Mouse (Mus musculus) hindbrain, embryonic 11.5 days (tissue): ENCODE measurements around the gene Tpm3. TPM values are rescaled to one million over a fixed set of nuclear protein-coding genes. Genes with fewer than 3 reads are reported as not detected.

Source experiments
- ATAC-seq: fragments of 200-750 bp; cut with Nextera tagmentation; 2 replicates; pipeline ENCODE4 v1.8.0; 2017; ENCODE audit warnings: mild to moderate bottlenecking, moderate TSS enrichment, moderate library complexity; ENCODE audit not compliant: low FRiP score
- DNase-seq: peaks from one replicate; pipeline ENCODE4 v3.0.0-alpha.2; 2015; ENCODE audit warnings: low spot score
- H3K27ac ChIP-seq: fragments of 300-500 bp; sonication (generic); 2 replicates; pipeline ENCODE4 v1.5.1; 2014; ENCODE audit warnings: mild to moderate bottlenecking, low read depth, low read length
- H3K27me3 ChIP-seq: fragments of 300-500 bp; sonication (generic); 2 replicates; pipeline ENCODE4 v1.6.1; 2014; ENCODE audit warnings: mild to moderate bottlenecking, low read length, moderate library complexity, mixed read lengths; ENCODE audit not compliant: control insufficient read depth, insufficient read depth
- H3K36me3 ChIP-seq: fragments of 300-500 bp; sonication (generic); 2 replicates; pipeline ENCODE4 v1.6.1; 2014; ENCODE audit warnings: mild to moderate bottlenecking, low read length, moderate library complexity, mixed read lengths; ENCODE audit not compliant: control insufficient read depth, insufficient read depth
- H3K4me1 ChIP-seq: fragments of 300-500 bp; sonication (generic); replicated peaks from 2 replicates; pipeline ENCODE4 v1.6.1; 2014; ENCODE audit warnings: low read length, mixed read lengths; ENCODE audit not compliant: control insufficient read depth, insufficient read depth
- H3K4me2 ChIP-seq: fragments of 300-500 bp; sonication (generic); replicated peaks from 2 replicates; pipeline ENCODE4 v1.6.1; 2014; ENCODE audit warnings: mild to moderate bottlenecking, low read depth, low read length
- H3K4me3 ChIP-seq: fragments of 300-500 bp; sonication (generic); 2 replicates; pipeline ENCODE4 v1.5.1; 2014; ENCODE audit warnings: low read depth, low read length
- H3K9ac ChIP-seq: fragments of 300-500 bp; sonication (generic); 2 replicates; pipeline ENCODE4 v1.6.1; 2014; ENCODE audit warnings: low read depth, low read length
- H3K9me3 ChIP-seq: fragments of 300-500 bp; sonication (generic); 2 replicates; pipeline ENCODE4 v1.6.1; 2016; ENCODE audit warnings: low read length; ENCODE audit not compliant: control insufficient read depth
- WGBS: fragments of 180-500 bp; shearing (Covaris S2); extraction: QIAGEN DNeasy Blood & Tissue Kit; methylation state at CpG from one replicate; pipeline ENCODE4 v1.1.7; 2014; 5-methylcytosine and 5-hydroxymethylcytosine counted together
- polyA plus RNA-seq: library from polyadenylated mRNA; unstranded; fragments of >200 nt; fragmentation: Nextera tagmentation; extraction: Ambion mirVana; gene quantifications from 2 replicates; pipeline ENCODE4 v1.2.1, GENCODE M21; 2014

Tpm3 gene
- polyA plus RNA-seq, 1 experiment from 2014 or later: 580 TPM

DNA sequence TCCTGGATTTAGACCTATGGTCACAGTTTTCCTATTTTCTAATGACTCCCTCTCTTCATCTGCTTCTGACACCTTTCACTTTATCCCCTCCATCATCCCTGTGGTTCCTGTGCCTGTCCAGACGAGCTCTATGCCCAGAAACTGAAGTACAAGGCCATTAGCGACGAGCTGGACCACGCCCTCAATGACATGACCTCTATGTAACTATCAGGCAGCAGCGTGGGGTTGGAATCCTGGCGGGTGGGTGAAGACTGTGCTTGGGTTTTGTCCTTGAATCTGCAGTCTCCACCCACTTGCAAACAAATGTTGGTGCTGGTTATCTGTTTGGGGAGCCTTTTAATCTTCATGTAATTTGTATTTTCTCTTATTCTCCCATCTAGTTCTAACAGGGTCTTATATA, 18.4 kb downstream of the Tpm3 start:
- no peak for DNase-seq
- Histone ChIP-seq H3K9ac (no peak overlapping the region), H3K27me3 (no peaks in the 10 kb centered on the region), H3K9me3 (no peaks in the 10 kb centered on the region), H3K27ac (no peak overlapping the region), H3K36me3 (peaks cover 16% of the 10 kb centered on the region; the same call in 1 of the 2 replicates), H3K4me1 (no peaks in the 10 kb centered on the region), H3K4me2 (no peak overlapping the region), H3K4me3 (no peak overlapping the region)
- WGBS: 91% methylated on average over 6 of the region's 6 CpGs
- ATAC-seq: no peak

DNA sequence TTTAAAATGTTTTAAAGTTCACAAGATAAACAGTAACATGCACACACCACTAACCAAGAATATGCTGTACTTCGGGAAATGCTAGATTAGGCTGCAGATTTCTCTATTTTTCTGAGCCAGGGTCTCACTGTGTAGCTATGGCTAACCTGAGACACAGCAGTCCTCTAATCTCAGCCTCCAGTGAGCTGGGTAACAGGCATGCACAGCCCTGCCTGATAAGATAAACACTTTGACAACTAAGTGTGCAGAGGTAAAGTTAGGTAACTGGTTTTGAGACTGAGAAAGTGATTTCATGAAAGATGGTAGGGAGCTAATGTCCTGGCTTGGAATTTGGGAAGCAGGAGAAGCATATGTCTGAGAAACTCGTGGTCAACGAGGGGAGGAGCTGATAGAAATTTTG, 22.0 kb downstream of the Tpm3 start:
- Histone ChIP-seq H3K4me1 (no peaks in the 10 kb centered on the region), H3K9me3 (no peaks in the 10 kb centered on the region), H3K27ac (no peak overlapping the region), H3K27me3 (no peaks in the 10 kb centered on the region), H3K9ac (no peak overlapping the region), H3K4me2 (no peak overlapping the region), H3K36me3 (peaks cover 10% of the 10 kb centered on the region; the same call in 1 of the 2 replicates), H3K4me3 (no peak overlapping the region)
- ATAC-seq (no peak), DNase-seq (no peak)
- 97% methylated on average over 3 of the region's 3 CpGs for WGBS

DNA sequence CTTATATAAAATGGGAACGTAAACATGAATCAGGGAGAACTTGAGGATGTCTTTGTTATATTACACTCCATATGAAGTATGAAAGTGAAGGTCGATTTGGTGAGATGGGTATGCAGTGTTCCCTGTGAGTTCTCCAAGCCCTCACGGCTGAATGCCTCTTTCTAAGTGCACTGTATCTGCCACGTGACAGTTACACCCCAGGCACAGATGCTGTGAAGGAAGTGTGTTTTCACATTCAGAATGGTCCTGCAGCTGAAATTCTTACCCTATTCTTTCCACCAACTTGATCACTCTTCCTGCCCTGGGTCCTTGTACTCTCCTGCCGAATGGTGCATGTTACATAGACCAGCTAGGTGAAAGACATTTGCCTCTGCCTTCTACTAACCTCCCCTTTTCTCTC, 25.5 kb downstream of the Tpm3 start:
- Histone ChIP-seq H3K4me3 (no peak overlapping the region), H3K9ac (no peak overlapping the region), H3K9me3 (no peaks in the 10 kb centered on the region), H3K27ac (no peak overlapping the region), H3K27me3 (no peaks in the 10 kb centered on the region), H3K36me3 (peaks cover 5% of the 10 kb centered on the region; the same call in 1 of the 2 replicates), H3K4me2 (no peak overlapping the region), H3K4me1 (no peaks in the 10 kb centered on the region)
- DNase-seq: no peak
- WGBS: 81% methylated on average over 5 of the region's 5 CpGs
- no peak for ATAC-seq

GRCm38 (mm10) chr3:90101010-90101409, 28.6 kb downstream of the Tpm3 start:
- WGBS: 95% methylated on average over 3 of the region's 3 CpGs
- Histone ChIP-seq H3K9ac (no peak overlapping the region), H3K27ac (no peak overlapping the region), H3K27me3 (no peaks in the 10 kb centered on the region), H3K4me2 (no peak overlapping the region), H3K36me3 (no peaks in the 10 kb centered on the region), H3K4me3 (no peak overlapping the region), H3K4me1 (no peaks in the 10 kb centered on the region), H3K9me3 (no peaks in the 10 kb centered on the region)
- DNase-seq (no peak), ATAC-seq (no peak)

DNA sequence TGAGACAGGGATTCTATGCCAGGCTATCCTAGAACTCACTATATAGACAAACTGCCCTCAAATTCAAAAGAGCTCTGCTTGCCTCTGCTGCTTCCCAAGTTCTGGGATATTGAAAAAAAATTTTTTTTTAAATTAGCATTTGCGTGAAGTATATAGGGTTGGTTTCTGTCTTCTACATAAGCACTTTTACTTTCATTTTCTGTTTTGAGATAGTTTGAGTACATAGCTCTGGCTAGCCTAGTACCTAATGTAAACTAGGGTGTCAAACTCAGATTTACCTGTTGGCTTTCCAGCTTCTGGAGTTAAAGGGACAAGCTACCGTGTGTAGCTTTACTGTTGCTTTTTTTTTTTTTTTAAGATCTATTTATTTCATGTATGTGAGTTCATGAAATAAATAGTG, 29.2 kb downstream of the Tpm3 start:
- Histone ChIP-seq H3K36me3 (no peaks in the 10 kb centered on the region), H3K9me3 (no peaks in the 10 kb centered on the region), H3K9ac (no peak overlapping the region), H3K4me2 (no peak overlapping the region), H3K4me3 (no peak overlapping the region), H3K27ac (no peak overlapping the region), H3K27me3 (no peaks in the 10 kb centered on the region), H3K4me1 (no peaks in the 10 kb centered on the region)
- ATAC-seq (no peak), DNase-seq (no peak)
- WGBS: 97% methylated on average over 2 of the region's 2 CpGs

DNA sequence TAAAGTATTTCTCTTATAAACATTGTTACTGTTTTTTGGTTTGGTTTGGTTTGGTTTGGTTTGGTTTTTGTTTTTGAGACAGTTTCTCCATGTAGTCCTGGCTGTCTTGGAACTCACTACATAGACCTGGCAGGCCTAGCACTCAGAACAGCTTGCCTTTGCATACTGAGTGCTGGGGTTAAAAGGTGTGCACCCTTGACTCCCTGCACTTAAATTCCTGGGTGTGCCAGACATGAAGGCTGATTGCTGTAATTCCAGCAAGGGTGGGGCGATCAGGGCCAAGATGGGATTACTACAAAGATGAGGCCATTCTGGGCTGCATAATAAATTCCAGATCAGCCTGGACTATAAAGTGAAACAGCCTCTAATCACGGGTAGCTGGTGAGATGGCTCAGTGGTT, 29.8 kb downstream of the Tpm3 start:
- Histone ChIP-seq H3K27ac (no peak overlapping the region), H3K36me3 (no peaks in the 10 kb centered on the region), H3K4me1 (no peaks in the 10 kb centered on the region), H3K27me3 (no peaks in the 10 kb centered on the region), H3K4me3 (no peak overlapping the region), H3K4me2 (no peak overlapping the region), H3K9me3 (no peaks in the 10 kb centered on the region), H3K9ac (no peak overlapping the region)
- no peak for DNase-seq
- no peak for ATAC-seq
- 88% methylated on average over 2 of the region's 2 CpGs for WGBS

DNA sequence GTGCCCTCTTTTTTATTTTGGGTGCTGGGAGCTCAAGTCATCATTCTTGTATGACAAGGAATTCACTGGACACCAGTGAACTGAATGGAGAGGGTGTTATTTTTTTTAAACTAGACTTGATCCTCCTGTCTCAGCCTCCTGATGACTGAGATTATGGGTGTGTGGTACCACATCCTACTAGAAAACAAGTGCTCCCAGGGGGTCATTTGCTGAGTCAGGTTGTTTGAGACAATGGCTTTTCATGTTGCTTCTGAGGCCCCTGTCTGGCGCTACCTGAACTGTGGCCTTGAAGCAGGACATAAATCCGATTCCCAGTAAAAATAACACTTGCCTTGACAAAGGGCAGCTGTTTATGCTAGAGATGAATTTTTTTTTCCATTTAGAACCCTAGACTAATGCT, 30.7 kb downstream of the Tpm3 start:
- no peaks in the 10 kb centered on the region for H3K4me1 ChIP-seq
- ATAC-seq (no peak), DNase-seq (no peak)
- no peaks in the 10 kb centered on the region for H3K27me3 ChIP-seq
- no peak overlapping the region for H3K9ac ChIP-seq
- H3K4me2 ChIP-seq: no peak overlapping the region
- no peak overlapping the region for H3K4me3 ChIP-seq
- H3K36me3 ChIP-seq: no peaks in the 10 kb centered on the region
- WGBS: 88% methylated on average over 2 of the region's 2 CpGs
- H3K27ac ChIP-seq: no peak overlapping the region
- H3K9me3 ChIP-seq: no peaks in the 10 kb centered on the region

DNA sequence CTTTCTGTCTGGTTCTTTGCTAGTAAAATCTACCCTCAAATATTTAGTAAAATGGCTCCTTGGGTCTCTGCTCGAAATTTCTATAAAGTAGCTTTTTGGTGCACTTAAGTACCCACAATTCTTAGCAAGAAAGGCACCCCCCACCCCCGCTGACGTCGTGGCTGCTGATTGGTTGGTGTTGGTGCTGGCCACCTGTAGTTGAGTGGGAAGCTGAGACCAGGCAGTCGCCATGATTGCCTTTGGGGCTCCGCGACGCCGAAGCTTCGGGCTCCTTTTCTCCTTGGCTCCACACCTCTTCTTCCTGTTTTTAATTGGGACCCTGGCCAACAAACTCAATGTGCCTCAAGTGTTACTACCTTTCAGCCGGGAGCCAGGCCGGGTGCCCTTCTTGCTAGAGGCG, 31.5 kb downstream of the Tpm3 start, which contains the start of gene Nup210l:
Gene Nup210l, plus strand, starts transcription at position 195 of the 400 bp plus-strand sequence.
- no peaks in the 10 kb centered on the region for H3K9me3 ChIP-seq
- no peak within 1 kb of the TSS for H3K9ac ChIP-seq
- WGBS: 86% methylated on average over 13 of the region's 13 CpGs
- H3K4me1 ChIP-seq: no peaks in the 10 kb centered on the region
- no peaks in the 10 kb centered on the region for H3K27me3 ChIP-seq
- DNase-seq (no peak), ATAC-seq (no peak)
- H3K4me3 ChIP-seq: no peak within 1 kb of the TSS
- no peaks in the 10 kb centered on the region for H3K36me3 ChIP-seq
- H3K4me2 ChIP-seq: no peak within 1 kb of the TSS
- H3K27ac ChIP-seq: no peak within 1 kb of the TSS

DNA sequence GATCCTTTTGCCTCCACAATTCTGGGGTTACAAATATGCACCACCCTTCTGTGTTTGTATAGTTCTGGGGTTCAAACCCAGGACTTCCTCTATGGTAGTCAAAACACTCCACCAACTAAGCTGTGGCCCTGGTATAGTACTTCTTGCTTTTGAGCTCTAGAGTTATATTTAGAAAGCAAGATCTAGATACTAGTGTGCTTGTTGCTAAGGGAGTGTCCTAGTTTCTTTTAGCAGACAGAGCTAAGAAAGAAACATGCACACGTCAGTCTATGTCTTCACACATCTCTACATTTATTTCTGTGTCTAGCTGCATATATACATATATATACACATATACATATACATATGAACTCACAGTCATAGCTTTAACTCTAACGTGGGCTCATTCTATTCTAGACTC, 39.3 kb downstream of the Tpm3 start:
- Histone ChIP-seq H3K4me3 (no peak overlapping the region), H3K4me1 (no peaks in the 10 kb centered on the region), H3K4me2 (no peak overlapping the region), H3K36me3 (no peaks in the 10 kb centered on the region), H3K9me3 (no peaks in the 10 kb centered on the region), H3K27ac (no peak overlapping the region), H3K27me3 (no peaks in the 10 kb centered on the region), H3K9ac (no peak overlapping the region)
- no peak for ATAC-seq
- DNase-seq: no peak
- WGBS: 82% methylated on average over 2 of the region's 2 CpGs
